Mouse (Mus musculus) gastrocnemius, adult 2 months (tissue): ENCODE measurements around the gene Tmed8. TPM values are rescaled to one million over a fixed set of nuclear protein-coding genes. Genes with fewer than 3 reads are reported as not detected.

ENCODE experiments used
- DNase-seq: peaks from one replicate; pipeline ENCODE4 v3.0.0; 2022
- H3K27ac ChIP-seq: fragments of 200-600 bp; 2 replicates; pipeline ENCODE4 v1.8.1; 2022; ENCODE audit warnings: mild to moderate bottlenecking
- H3K4me3 ChIP-seq: fragments of 200-600 bp; 2 replicates; pipeline ENCODE4 v1.8.1; 2022; ENCODE audit warnings: mild to moderate bottlenecking, moderate library complexity
- CTCF ChIP-seq: fragments of 200-600 bp; IDR thresholded peaks from 2 replicates; pipeline ENCODE4 v1.8.1; 2022; ENCODE audit warnings: antibody characterized with exemption, mild to moderate bottlenecking, moderate library complexity
- intact Hi-C: fragments of 180-260 bp; cut with DNase I; formaldehyde crosslinking; loops from one replicate; pipeline ENCODE4 v1.15.1; 2025
- total RNA-seq, 2 experiments: library from RNA; stranded (reverse); gene quantifications; 2 replicates each; pipeline ENCODE4 v1.2.3; 2021

Tmed8 gene
- total RNA-seq, 2 experiments from 2014 or later = 1.6 to 2.2 TPM

GRCm38 (mm10) chr12:87147395-87148089, 52.7 kb downstream of the Tmed8 start, which contains the start of gene Pomt2:
Gene Pomt2 (minus strand): TSS chr12:87147968.
- no peak; the same call in 1 of the 2 replicates for TF ChIP-seq CTCF
- DNase-seq = peak; percentile 96
- intact Hi-C loops = loop anchor here (2.0 kb wide), 1 partner anchor 119 kb away; the partner anchor contains the start of genes Ahsa1 and Vipas39
- Histone ChIP-seq H3K4me3 (peak within 1 kb of the TSS; percentile 100), H3K27ac (peak within 1 kb of the TSS; percentile 91)

- 0 out of 2 replicates have a peak, but pooled peaks have one; percentile 5 for TF ChIP-seq CTCF
- Histone ChIP-seq H3K27ac (peak within 1 kb of the TSS; percentile 91), H3K4me3 (peak within 1 kb of the TSS; percentile 100)
- peak; percentile 91 for DNase-seq
- intact Hi-C loops = loop anchor here (2.0 kb wide), 1 partner anchor 120 kb away; the partner anchor contains the start of genes Ahsa1 and Vipas39
These were observed 53.3 kb downstream of the Tmed8 start, which contains the start of gene Gstz1 for GRCm38 (mm10) chr12:87146966-87147365. Gene Gstz1 (plus strand): TSS chr12:87147165.

GRCm38 (mm10) chr12:87142156-87142555, 58.1 kb downstream of the Tmed8 start:
- intact Hi-C loops = no loop called here

GRCm38 (mm10) chr12:87138768-87139167, 61.5 kb downstream of the Tmed8 start:
- Histone ChIP-seq H3K4me3 (no peak overlapping the region), H3K27ac (no peak overlapping the region)
- no peak for DNase-seq
- intact Hi-C loops = loop anchor here (10.0 kb wide), 1 partner anchor 196 kb away; no protein-coding TSS in a partner anchor
- no peak for TF ChIP-seq CTCF

More at GRCm38 (mm10) chr12:87142156-87142555, 58.1 kb downstream of the Tmed8 start:
- H3K4me3 ChIP-seq = no peak overlapping the region
- no peak for TF ChIP-seq CTCF
- no peak overlapping the region for H3K27ac ChIP-seq
- DNase-seq = no peak

- no peak for TF ChIP-seq CTCF
- Histone ChIP-seq H3K4me3 (no peak overlapping the region), H3K27ac (no peak overlapping the region)
- intact Hi-C loops = loop anchor here (10.0 kb wide), 1 partner anchor 196 kb away; no protein-coding TSS in a partner anchor
- no peak for DNase-seq
These were observed 61.9 kb downstream of the Tmed8 start for GRCm38 (mm10) chr12:87138342-87138701.

- DNase-seq = no peak
- intact Hi-C loops = loop anchor here (10.0 kb wide), 1 partner anchor 197 kb away; no protein-coding TSS in a partner anchor
- Histone ChIP-seq H3K27ac (no peak overlapping the region), H3K4me3 (no peak overlapping the region)
- TF ChIP-seq CTCF = no peak
These were observed 62.6 kb downstream of the Tmed8 start for GRCm38 (mm10) chr12:87137439-87138341.

GRCm38 (mm10) chr12:87132784-87133183, 67.5 kb downstream of the Tmed8 start:
- Histone ChIP-seq H3K27ac (no peak overlapping the region), H3K4me3 (no peak overlapping the region)
- intact Hi-C loops = loop anchor here (10.0 kb wide), 1 partner anchor 202 kb away; no protein-coding TSS in a partner anchor
- no peak for TF ChIP-seq CTCF
- DNase-seq = no peak

GRCm38 (mm10) chr12:87132210-87132609, 68.0 kb downstream of the Tmed8 start:
- H3K4me3 ChIP-seq = no peak overlapping the region
- TF ChIP-seq CTCF = no peak
- no peak for DNase-seq
- no peak overlapping the region for H3K27ac ChIP-seq
- intact Hi-C loops = loop anchor here (10.0 kb wide), 1 partner anchor 203 kb away; no protein-coding TSS in a partner anchor

GRCm38 (mm10) chr12:87131619-87132018, 68.6 kb downstream of the Tmed8 start:
- no peak overlapping the region for H3K27ac ChIP-seq
- intact Hi-C loops = loop anchor here (10.0 kb wide), 1 partner anchor 203 kb away; no protein-coding TSS in a partner anchor
- TF ChIP-seq CTCF = peak; percentile 48
- H3K4me3 ChIP-seq = no peak overlapping the region
- no peak for DNase-seq

GRCm38 (mm10) chr12:87131181-87131580, 69.1 kb downstream of the Tmed8 start:
- intact Hi-C loops = loop anchor here (10.0 kb wide), 1 partner anchor 204 kb away; no protein-coding TSS in a partner anchor
- Histone ChIP-seq H3K27ac (no peak overlapping the region), H3K4me3 (no peak overlapping the region)
- DNase-seq = no peak
- no peak for TF ChIP-seq CTCF

GRCm38 (mm10) chr12:87130224-87130623, 70.0 kb downstream of the Tmed8 start:
- no peak for TF ChIP-seq CTCF
- Histone ChIP-seq H3K4me3 (no peak overlapping the region), H3K27ac (no peak overlapping the region)
- intact Hi-C loops = loop anchor here (10.0 kb wide), 1 partner anchor 205 kb away; no protein-coding TSS in a partner anchor
- DNase-seq = no peak

- H3K27ac ChIP-seq = no peak overlapping the region
- no peak for TF ChIP-seq CTCF
- no peak for DNase-seq
- intact Hi-C loops = no loop called here
- no peak overlapping the region for H3K4me3 ChIP-seq
These were observed 73.0 kb downstream of the Tmed8 start for GRCm38 (mm10) chr12:87127256-87127655.
